Mouse (Mus musculus): ENCODE measurements at regions not wholly inside any gene's neighbourhood (a gene's known extent, or its start where the extent isn't known, plus 50 kb on each side); places are given as distances from the start of the nearest gene placed in this dataset.

- no peak for DNase-seq
- intact Hi-C loops (cut with DNase I): no loop called here
These were observed 206.6 kb upstream of the Gmds start for GRCm38 (mm10) chr13:32544986-32545740.

DNA sequence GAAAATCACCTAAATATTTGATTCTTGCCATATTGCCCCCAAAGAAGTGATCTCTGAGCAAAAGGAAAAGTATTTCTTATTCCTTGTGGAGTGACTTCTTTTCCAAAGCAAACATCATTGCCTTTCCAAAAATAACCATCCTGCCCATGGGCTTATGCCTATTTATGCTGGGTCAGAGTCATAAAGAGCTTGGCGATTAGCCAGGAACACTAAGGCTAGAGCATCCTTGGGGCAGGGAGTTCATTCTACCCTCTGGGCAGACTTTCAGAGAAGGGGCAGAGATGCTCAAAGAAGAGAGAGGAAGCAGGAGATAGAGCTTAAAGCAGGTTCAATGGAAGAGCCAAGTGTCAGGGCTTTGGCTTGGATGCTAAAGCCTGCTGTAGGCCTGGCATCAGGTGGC, 203.1 kb upstream of the Gmds start:
- DNase-seq: no peak
- intact Hi-C loops (cut with DNase I): no loop called here

DNA sequence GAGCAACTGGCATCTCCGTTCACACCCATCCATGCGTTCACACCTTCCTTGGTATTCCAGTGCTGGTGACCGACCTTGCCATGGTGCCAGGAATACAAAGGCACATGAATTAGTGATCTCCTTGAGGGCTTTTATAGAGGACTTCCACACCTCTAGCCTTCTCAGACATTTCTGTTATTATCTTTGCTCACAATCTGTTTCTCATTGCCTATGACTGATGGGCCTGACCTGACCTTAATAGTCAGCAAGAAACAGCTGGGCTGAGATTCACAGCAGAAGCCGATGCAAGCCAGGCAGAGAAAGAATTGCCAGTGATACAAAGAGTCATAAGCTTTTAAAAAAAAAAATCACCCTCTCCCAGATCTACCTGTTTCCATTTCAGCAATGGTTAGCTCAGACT, 197.7 kb upstream of the Gmds start:
- DNase-seq: no peak
- intact Hi-C loops (cut with DNase I): no loop called here

- DNase-seq: no peak
- intact Hi-C loops (cut with DNase I): no loop called here
These were observed 197.1 kb upstream of the Gmds start for GRCm38 (mm10) chr13:32535602-32536001.

DNA sequence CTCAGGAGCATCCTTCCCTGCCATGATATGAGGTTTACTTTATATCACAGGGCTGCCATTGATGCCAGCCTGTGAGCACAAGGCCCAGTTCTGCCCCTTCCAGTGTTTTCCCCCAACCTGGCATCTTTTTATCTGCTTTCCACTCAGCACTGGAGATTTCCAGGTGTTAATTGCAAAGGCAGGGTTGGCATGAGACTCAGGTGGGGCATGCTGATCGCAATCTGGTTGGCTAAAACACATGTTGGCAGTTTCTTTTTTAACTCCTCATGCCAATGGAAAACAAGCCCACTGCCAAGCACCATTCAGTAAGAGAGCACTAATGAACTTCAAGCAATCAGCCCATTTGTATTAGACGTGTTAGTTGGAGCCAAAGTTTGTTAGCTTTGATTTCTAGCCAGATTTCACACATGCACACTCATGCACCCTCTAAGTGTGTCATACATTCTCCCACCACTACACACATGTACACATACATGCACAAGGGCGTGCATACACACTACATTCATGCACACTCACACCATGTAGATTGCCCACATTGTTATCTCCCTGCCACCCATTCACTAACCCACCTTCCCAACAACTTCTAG, 192.5 kb upstream of the Gmds start:
- intact Hi-C loops (cut with DNase I): no loop called here
- no peak for DNase-seq

- intact Hi-C loops (cut with DNase I): no loop called here
- DNase-seq: no peak
These were observed 180.2 kb upstream of the Gmds start for GRCm38 (mm10) chr13:32518611-32519344.

DNA sequence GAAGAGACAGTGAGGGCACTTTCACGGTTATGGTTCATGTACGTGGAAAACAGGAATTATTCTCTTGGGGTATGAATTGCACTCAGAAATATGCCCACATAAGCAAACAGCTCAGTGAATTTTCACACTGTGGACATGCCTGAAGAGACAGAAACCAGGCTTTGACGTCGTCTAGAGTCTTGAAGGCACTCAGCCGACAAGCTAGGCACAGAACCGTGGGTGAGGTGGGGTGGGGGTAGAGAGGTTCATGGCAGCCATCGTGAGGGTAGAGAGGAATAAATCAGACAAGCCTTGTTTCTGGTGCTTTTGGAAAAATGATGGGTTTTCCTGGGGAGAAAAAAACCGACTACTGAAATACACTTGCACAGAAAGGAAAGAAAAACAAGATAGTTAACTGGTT, 179.0 kb upstream of the Gmds start:
- no peak for DNase-seq
- intact Hi-C loops (cut with DNase I): no loop called here

- DNase-seq: peak in 1 of 2 experiments; percentile 11
- intact Hi-C loops (cut with DNase I): no loop called here
These were observed 170.9 kb upstream of the Gmds start for GRCm38 (mm10) chr13:32509231-32510023.

DNA sequence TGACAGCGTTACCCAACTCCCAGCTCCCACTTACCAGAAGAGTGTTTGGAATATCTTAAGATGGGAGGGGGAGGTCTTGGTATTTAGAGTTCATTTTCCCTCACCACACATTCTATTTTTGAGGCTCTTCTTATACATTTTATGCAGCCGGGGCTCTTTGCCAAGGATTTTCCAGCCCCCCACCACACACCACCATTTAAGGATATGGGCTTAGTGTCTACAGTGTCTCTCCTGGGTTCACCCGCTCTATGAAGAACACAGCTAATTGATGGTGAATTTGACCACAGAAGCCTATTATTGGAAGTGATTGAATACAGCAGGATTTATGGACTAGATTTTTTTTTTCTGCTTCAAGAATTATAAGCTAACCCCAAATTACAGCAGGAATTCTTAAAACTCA, 169.9 kb upstream of the Gmds start:
- intact Hi-C loops (cut with DNase I): no loop called here
- no peak for DNase-seq

GRCm38 (mm10) chr13:32507825-32508224, 169.3 kb upstream of the Gmds start:
- no peak for DNase-seq
- intact Hi-C loops (cut with DNase I): no loop called here

GRCm38 (mm10) chr13:32498205-32498790, 159.8 kb upstream of the Gmds start:
- intact Hi-C loops (cut with DNase I): loop anchor here (10.0 kb wide), 1 partner anchor 263 kb away; no protein-coding TSS in a partner anchor
- no peak for DNase-seq

DNA sequence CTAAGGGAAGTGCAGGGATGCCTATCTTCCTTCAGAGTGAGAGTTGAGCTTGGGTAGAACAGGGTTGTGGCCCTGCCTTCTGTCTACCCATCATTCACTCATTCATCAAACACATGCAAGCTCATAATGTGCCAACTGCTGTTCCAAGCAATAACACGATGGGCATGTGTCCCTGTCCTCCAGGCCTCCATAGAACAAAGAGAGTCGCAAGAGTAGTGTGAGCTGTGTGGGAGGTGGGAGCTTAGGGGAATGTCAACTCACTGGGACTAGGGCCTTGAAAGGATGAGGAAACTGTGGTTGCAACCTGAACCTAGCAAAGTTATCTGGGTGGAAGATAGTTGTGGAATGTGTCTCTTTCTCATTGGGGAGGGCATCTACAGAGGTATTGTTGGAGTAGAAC, 157.7 kb upstream of the Gmds start:
- DNase-seq: no peak

DNA sequence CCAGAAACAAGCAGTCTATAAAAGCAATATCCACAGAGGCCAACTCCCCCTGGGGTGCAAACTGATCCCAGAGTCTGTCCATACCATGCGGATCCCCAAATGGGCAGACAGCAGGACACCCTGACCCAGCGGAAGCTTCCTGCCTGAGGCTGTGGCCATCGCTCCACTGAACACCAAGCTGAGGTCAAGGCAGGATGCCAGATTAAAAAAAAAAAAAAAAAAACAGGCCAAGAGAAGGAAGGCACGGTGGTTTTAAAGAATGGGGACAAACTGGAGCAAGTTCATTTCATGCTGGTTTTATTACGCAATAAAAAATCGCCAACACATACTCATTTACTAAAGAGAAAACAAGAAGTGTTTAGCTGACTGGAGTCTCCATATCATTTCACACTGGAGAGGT, 156.5 kb upstream of the Gmds start:
- intact Hi-C loops (cut with DNase I): loop anchor here (10.0 kb wide), 1 partner anchor 260 kb away; no protein-coding TSS in a partner anchor
- no peak for DNase-seq

More for the DNA sequence above, 157.7 kb upstream of the Gmds start:
- intact Hi-C loops (cut with DNase I): loop anchor here (10.0 kb wide), 1 partner anchor 261 kb away; no protein-coding TSS in a partner anchor

- intact Hi-C loops (cut with DNase I): loop anchor here (1.0 to 10.0 kb wide), 5 partner anchors 168 to 701 kb away; no protein-coding TSS in a partner anchor
- no peak for DNase-seq
These were observed 155.3 kb upstream of the Gmds start for GRCm38 (mm10) chr13:32493806-32494205.

GRCm38 (mm10) chr13:32493309-32493708, 154.8 kb upstream of the Gmds start:
- DNase-seq: peak; percentile 65 to 73
- intact Hi-C loops (cut with DNase I): loop anchor here (1.0 to 10.0 kb wide), 5 partner anchors 169 to 701 kb away; no protein-coding TSS in a partner anchor

DNA sequence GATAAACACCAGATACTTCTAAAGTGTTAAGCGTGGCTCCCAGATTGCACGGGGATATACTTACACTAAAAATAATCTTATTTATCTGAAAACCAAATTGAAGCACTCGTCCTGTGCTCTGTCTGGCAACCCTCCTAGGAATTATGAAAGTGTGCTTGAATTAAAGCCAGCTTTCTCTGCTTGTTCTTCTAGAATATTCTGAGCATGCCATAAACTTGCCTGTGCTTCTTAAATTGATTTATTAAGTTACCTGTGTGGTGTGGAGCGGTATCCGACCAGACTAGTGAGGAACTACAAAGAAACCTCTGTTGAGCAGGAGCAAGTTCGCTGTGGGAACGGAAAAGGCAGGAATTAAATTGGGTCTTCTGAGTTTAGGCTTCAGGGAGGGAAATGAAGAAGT, 154.0 kb upstream of the Gmds start:
- intact Hi-C loops (cut with DNase I): loop anchor here (2.0 to 10.0 kb wide), 4 partner anchors 170 to 700 kb away; no protein-coding TSS in a partner anchor
- DNase-seq: peak in 1 of 2 experiments; percentile 6

GRCm38 (mm10) chr13:32481444-32482058, 143.0 kb upstream of the Gmds start:
- intact Hi-C loops (cut with DNase I): loop anchor here (5.0 kb wide), 1 partner anchor 69 kb away; no protein-coding TSS in a partner anchor
- DNase-seq: no peak

DNA sequence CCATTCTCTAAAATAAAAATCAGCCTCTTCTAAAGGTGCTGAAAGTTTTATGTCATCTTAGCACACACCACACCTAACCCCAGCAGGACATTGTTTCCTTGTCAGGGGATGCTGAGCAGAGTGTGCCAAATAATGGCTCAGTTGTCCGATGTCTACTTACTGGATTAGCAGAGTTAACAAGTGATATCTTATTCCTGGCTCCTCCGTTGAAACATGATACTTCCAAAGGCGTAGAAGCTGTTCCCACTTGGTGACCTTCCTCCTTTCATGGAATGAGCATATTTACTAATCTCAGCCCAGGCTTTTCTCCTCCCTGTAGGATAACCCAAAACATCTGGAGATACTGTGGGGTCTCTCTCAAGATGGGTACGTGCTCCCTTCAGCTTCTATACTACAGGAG, 141.5 kb upstream of the Gmds start:
- intact Hi-C loops (cut with DNase I): loop anchor here (5.0 kb wide), 1 partner anchor 68 kb away; no protein-coding TSS in a partner anchor
- no peak for DNase-seq

DNA sequence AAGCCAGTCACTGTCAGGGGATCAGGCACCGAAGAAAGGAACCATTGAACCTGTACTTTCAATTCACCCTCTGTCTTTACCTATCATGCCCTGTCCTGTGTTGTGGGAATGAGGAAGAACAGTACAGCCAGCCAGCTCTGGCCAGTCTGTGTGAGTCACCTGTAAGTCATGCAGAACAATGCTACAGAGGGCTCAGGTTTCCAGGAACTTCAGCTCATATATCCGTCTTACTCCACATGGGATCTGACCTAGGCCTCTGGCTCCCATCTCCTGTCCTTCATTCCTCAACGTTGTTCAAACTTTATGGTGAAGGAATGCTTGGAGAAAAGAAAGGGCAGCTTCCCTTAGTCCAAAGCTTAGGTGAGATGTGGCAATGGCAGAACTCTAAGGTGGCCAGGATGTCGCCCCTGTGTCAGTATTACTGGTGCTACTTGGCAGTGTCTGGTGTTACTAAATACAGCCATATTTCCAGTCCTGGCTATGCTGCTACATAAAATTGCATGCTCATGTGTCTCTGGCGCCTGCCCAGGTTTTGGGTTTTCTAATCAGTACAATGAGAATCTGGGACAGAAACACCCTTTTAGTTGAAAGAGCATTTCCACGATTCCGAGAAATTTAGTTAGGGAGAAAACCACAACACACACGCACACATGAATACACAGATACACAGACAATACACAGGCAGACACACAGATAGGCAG, 140.7 kb upstream of the Gmds start:
- DNase-seq: peak; percentile 59 to 61
- intact Hi-C loops (cut with DNase I): no loop called here

Data from heart, postnatal 36 days (tissue).